Mouse (Mus musculus): ENCODE measurements around the gene Tmem9b. TPM values are rescaled to one million over a fixed set of nuclear protein-coding genes. Genes with fewer than 3 reads are reported as not detected.

Gene Tmem9b
- polyA plus RNA-seq, 1 experiment: 14.5 TPM

- Histone ChIP-seq H3K36me3 (ENCODE audit: control insufficient read depth, insufficient read depth, low read length, poor library complexity, severe bottlenecking) (peaks cover 9% of the 10 kb centered on the region), H3K9me3 (replicated peaks; ENCODE audit: control insufficient read depth, insufficient read depth, low read length, poor library complexity, severe bottlenecking) (no peaks in the 10 kb centered on the region), H3K9ac (ENCODE audit: low read depth, poor library complexity, severe bottlenecking) (peak within 1 kb of the TSS; percentile 82), H3K4me1 (ENCODE audit: control insufficient read depth, insufficient read depth, low read length) (no peaks in the 10 kb centered on the region), H3K27me3 (ENCODE audit: control insufficient read depth, insufficient read depth, low read length, poor library complexity, severe bottlenecking) (no peaks in the 10 kb centered on the region), H3K27ac (ENCODE audit: insufficient read depth, low read length) (no peak within 1 kb of the TSS; the same call in 1 of the 2 replicates), H3K4me3 (ENCODE audit: low read depth, low read length) (peak within 1 kb of the TSS; percentile 72)
- TF ChIP-seq CTCF (IDR thresholded peaks at IDR 0.05; ENCODE audit: low read depth, low read length) (no peak), EP300 (IDR thresholded peaks at IDR 0.05; ENCODE audit: insufficient read depth, low read depth, low read length) (no peak), POLR2A (IDR thresholded peaks at IDR 0.05; ENCODE audit: insufficient read depth, low read length) (peak; percentile 45)
Observed at GRCm38 (mm10) chr7:109703190-109704015, 49.3 kb downstream of the Tmem9b start, which contains the start of the genes St5 and Akip1. Gene St5 (minus strand): TSS chr7:109703605. Gene Akip1 (plus strand): TSS chr7:109703690.

- Histone ChIP-seq H3K9ac (ENCODE audit: low read depth, poor library complexity, severe bottlenecking) (no peak overlapping the region), H3K27me3 (ENCODE audit: control insufficient read depth, insufficient read depth, low read length, poor library complexity, severe bottlenecking) (no peaks in the 10 kb centered on the region), H3K27ac (ENCODE audit: insufficient read depth, low read length) (no peak overlapping the region), H3K4me1 (ENCODE audit: control insufficient read depth, insufficient read depth, low read length) (no peaks in the 10 kb centered on the region), H3K9me3 (replicated peaks; ENCODE audit: control insufficient read depth, insufficient read depth, low read length, poor library complexity, severe bottlenecking) (no peaks in the 10 kb centered on the region), H3K4me3 (ENCODE audit: low read depth, low read length) (no peak overlapping the region), H3K36me3 (ENCODE audit: control insufficient read depth, insufficient read depth, low read length, poor library complexity, severe bottlenecking) (peaks cover 4% of the 10 kb centered on the region; the same call in 1 of the 2 replicates)
- TF ChIP-seq CTCF (IDR thresholded peaks at IDR 0.05; ENCODE audit: low read depth, low read length): no peak
Observed at GRCm38 (mm10) chr7:109702721-109703120, 50.0 kb downstream of the Tmem9b start.

GRCm38 (mm10) chr7:109700213-109700612 lies 52.5 kb downstream of the Tmem9b start:
- H3K4me1 ChIP-seq (ENCODE audit: control insufficient read depth, insufficient read depth, low read length): no peaks in the 10 kb centered on the region
- no peak overlapping the region for H3K4me3 ChIP-seq (ENCODE audit: low read depth, low read length)
- H3K27me3 ChIP-seq (ENCODE audit: control insufficient read depth, insufficient read depth, low read length, poor library complexity, severe bottlenecking): no peaks in the 10 kb centered on the region
- TF ChIP-seq CTCF (IDR thresholded peaks at IDR 0.05; ENCODE audit: low read depth, low read length): peak; percentile 34
- no peak for TF ChIP-seq EP300 (IDR thresholded peaks at IDR 0.05; ENCODE audit: insufficient read depth, low read depth, low read length)
- H3K27ac ChIP-seq (ENCODE audit: insufficient read depth, low read length): no peak overlapping the region
- H3K36me3 ChIP-seq (ENCODE audit: control insufficient read depth, insufficient read depth, low read length, poor library complexity, severe bottlenecking): no peaks in the 10 kb centered on the region
- no peak overlapping the region for H3K9ac ChIP-seq (ENCODE audit: low read depth, poor library complexity, severe bottlenecking)
- H3K9me3 ChIP-seq (replicated peaks; ENCODE audit: control insufficient read depth, insufficient read depth, low read length, poor library complexity, severe bottlenecking): no peaks in the 10 kb centered on the region

GRCm38 (mm10) chr7:109695339-109695726 lies 57.3 kb downstream of the Tmem9b start:
- H3K9me3 ChIP-seq (replicated peaks; ENCODE audit: control insufficient read depth, insufficient read depth, low read length, poor library complexity, severe bottlenecking): no peaks in the 10 kb centered on the region
- no peaks in the 10 kb centered on the region for H3K36me3 ChIP-seq (ENCODE audit: control insufficient read depth, insufficient read depth, low read length, poor library complexity, severe bottlenecking)
- H3K4me3 ChIP-seq (ENCODE audit: low read depth, low read length): no peak overlapping the region
- 0 out of 2 replicates have a peak overlapping the region, but pooled peaks have one; percentile 46 for H3K27ac ChIP-seq (ENCODE audit: insufficient read depth, low read length)
- no peak overlapping the region for H3K9ac ChIP-seq (ENCODE audit: low read depth, poor library complexity, severe bottlenecking)
- no peaks in the 10 kb centered on the region for H3K27me3 ChIP-seq (ENCODE audit: control insufficient read depth, insufficient read depth, low read length, poor library complexity, severe bottlenecking)
- no peak for TF ChIP-seq EP300 (IDR thresholded peaks at IDR 0.05; ENCODE audit: insufficient read depth, low read depth, low read length)
- no peak for TF ChIP-seq CTCF (IDR thresholded peaks at IDR 0.05; ENCODE audit: low read depth, low read length)
- TF ChIP-seq POLR2A (IDR thresholded peaks at IDR 0.05; ENCODE audit: insufficient read depth, low read length): no peak
- no peaks in the 10 kb centered on the region for H3K4me1 ChIP-seq (ENCODE audit: control insufficient read depth, insufficient read depth, low read length)

- H3K9me3 ChIP-seq (replicated peaks; ENCODE audit: control insufficient read depth, insufficient read depth, low read length, poor library complexity, severe bottlenecking): no peaks in the 10 kb centered on the region
- peak overlapping the region; percentile 8 for H3K4me3 ChIP-seq (ENCODE audit: low read depth, low read length)
- H3K27ac ChIP-seq (ENCODE audit: insufficient read depth, low read length): peak overlapping the region; percentile 46
- no peaks in the 10 kb centered on the region for H3K4me1 ChIP-seq (ENCODE audit: control insufficient read depth, insufficient read depth, low read length)
- H3K36me3 ChIP-seq (ENCODE audit: control insufficient read depth, insufficient read depth, low read length, poor library complexity, severe bottlenecking): no peaks in the 10 kb centered on the region
- no peak for TF ChIP-seq EP300 (IDR thresholded peaks at IDR 0.05; ENCODE audit: insufficient read depth, low read depth, low read length)
- TF ChIP-seq CTCF (IDR thresholded peaks at IDR 0.05; ENCODE audit: low read depth, low read length): no peak
- no peak for TF ChIP-seq POLR2A (IDR thresholded peaks at IDR 0.05; ENCODE audit: insufficient read depth, low read length)
- H3K9ac ChIP-seq (ENCODE audit: low read depth, poor library complexity, severe bottlenecking): no peak overlapping the region
- H3K27me3 ChIP-seq (ENCODE audit: control insufficient read depth, insufficient read depth, low read length, poor library complexity, severe bottlenecking): no peaks in the 10 kb centered on the region
Observed at GRCm38 (mm10) chr7:109694576-109695338, 57.9 kb downstream of the Tmem9b start.

- H3K27ac ChIP-seq (ENCODE audit: insufficient read depth, low read length): no peak overlapping the region
- H3K27me3 ChIP-seq (ENCODE audit: control insufficient read depth, insufficient read depth, low read length, poor library complexity, severe bottlenecking): no peaks in the 10 kb centered on the region
- H3K9ac ChIP-seq (ENCODE audit: low read depth, poor library complexity, severe bottlenecking): no peak overlapping the region
- TF ChIP-seq CTCF (IDR thresholded peaks at IDR 0.05; ENCODE audit: low read depth, low read length) (no peak), POLR2A (IDR thresholded peaks at IDR 0.05; ENCODE audit: insufficient read depth, low read length) (no peak), EP300 (IDR thresholded peaks at IDR 0.05; ENCODE audit: insufficient read depth, low read depth, low read length) (no peak)
- H3K36me3 ChIP-seq (ENCODE audit: control insufficient read depth, insufficient read depth, low read length, poor library complexity, severe bottlenecking): no peaks in the 10 kb centered on the region
- no peaks in the 10 kb centered on the region for H3K9me3 ChIP-seq (replicated peaks; ENCODE audit: control insufficient read depth, insufficient read depth, low read length, poor library complexity, severe bottlenecking)
- H3K4me1 ChIP-seq (ENCODE audit: control insufficient read depth, insufficient read depth, low read length): no peaks in the 10 kb centered on the region
- H3K4me3 ChIP-seq (ENCODE audit: low read depth, low read length): no peak overlapping the region
Observed at GRCm38 (mm10) chr7:109690961-109691360, 61.7 kb downstream of the Tmem9b start.

All from ES-Bruce4 (cell line).